Mouse (Mus musculus) erythroblast, adult 5-6 weeks (primary cell): Measurements from ENCODE around the gene Atoh8. TPM values are rescaled to one million over a fixed set of nuclear protein-coding genes. Genes with fewer than 3 reads are reported as not detected.
A peak's percentile ranks its signal among the peaks of the same experiment; 100 is the strongest.

ENCODE experiments used
- ATAC-seq: replicated peaks from 2 replicates; pipeline ENCODE4 v1.8.0; 2016; ENCODE audit warnings: moderate number of reproducible peaks, mild to moderate bottlenecking, moderate TSS enrichment, inconsistent platforms; ENCODE audit not compliant: poor library complexity, low FRiP score, severe bottlenecking
- total RNA-seq, 2 experiments: library from RNA; stranded (forward) in 1 of 2; stranded (reverse) in 1 of 2; fragments of 150-400 nt in 1 of 2; fragments of 200-764, 138-1000 nt in 1 of 2; gene quantifications; 2 replicates each; pipeline versions ENCODE4 v1.2.3 to v1.2.4; 2015 to 2017; ENCODE audit warnings: low replicate concordance in 2 of 2

Gene Atoh8
- total RNA-seq, 2 experiments from 2014 or later: not detected

DNA sequence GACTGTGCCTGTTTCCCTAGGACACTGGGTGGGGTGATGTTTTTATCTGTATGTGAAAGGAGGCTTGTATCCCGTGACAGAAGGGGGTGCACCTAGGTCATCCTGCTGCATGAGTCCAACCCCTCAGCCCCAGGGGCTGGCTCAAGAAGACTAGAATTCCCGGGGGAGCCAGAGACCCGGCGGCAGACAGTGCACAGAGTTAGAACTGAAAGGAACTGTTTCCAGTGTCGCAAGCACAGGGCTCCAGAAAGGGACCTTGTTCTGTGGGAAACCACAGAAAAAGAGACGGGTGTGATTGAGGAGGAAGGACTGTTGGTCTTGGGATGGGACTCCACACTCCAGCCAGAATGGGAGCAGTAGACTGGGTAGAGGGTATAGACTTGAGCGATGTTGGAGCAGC is 30.5 kb downstream of the Atoh8 start:
- no peak for ATAC-seq

DNA sequence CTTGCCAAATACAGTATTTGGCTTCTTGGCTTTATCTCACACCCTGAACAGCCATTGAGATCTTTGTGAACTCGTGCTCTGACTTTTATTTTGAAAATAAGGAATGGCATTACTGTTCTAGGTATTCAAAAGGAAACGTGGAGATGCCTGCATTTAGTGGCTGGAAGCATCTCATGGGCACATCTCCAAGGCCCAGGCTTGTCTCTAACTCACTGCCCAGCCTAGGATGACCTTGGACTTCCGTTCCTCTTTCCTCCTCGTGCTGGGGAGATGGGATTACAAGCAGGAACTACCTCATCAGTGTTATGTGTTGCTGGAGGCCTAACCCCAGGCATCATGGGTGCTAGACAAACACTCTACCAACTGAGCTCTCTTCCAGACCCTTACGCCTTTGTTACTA is 32.1 kb downstream of the Atoh8 start:
- ATAC-seq: no peak

DNA sequence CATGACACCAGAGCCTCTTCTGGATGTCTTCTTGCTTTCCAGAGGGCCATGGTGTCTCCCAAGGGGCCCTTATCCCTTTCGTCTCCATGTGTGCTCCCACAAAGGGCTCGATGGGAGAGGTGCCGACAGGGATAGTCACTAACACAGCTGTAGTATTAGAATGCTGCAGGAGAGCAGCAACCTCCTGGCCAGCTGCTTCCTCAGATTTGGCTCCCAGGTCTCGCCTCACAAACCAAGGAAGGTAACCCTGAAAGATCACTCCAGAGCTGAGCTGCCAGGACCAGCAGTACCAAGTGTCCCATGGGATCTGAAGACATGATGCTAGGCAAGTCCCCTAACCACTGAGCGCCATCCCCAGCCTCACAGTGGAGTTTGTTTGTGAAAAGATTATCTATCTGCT is 32.6 kb downstream of the Atoh8 start:
- ATAC-seq: no peak

DNA sequence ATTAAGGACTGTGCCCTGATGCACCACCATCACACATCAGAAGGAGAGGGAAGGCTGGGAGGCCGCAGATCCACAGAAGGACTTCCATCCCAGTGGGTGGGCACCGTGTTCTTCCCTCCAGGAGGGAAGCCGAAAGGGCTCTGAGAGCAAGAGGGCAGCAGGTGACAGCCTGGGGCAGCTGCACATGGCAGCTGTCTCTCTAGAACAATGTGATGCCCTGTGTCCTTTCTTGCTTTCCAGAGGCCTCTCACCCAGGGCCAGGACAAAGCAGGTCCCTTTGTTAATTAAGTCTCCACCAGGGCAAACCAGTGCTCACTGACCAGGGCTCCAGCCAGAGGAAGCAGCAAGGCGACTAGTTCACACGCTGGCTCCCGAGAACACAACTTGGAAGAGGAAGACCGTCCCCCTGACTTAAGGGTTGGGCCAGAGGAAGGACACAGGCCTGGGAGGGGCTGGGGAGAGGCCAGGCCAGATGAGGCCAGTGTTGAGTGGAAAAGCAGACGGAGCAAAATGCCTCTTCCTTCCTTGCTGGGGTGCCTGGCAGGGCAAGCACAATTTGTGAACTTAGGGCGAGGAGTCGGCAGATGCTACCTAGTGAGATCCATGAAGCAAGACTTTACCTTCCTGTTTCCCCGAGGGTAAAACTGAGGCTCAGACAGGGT is 34.7 kb downstream of the Atoh8 start:
- no peak for ATAC-seq

GRCm38 (mm10) chr6:72197515-72197914 is 37.9 kb downstream of the Atoh8 start:
- ATAC-seq: no peak

DNA sequence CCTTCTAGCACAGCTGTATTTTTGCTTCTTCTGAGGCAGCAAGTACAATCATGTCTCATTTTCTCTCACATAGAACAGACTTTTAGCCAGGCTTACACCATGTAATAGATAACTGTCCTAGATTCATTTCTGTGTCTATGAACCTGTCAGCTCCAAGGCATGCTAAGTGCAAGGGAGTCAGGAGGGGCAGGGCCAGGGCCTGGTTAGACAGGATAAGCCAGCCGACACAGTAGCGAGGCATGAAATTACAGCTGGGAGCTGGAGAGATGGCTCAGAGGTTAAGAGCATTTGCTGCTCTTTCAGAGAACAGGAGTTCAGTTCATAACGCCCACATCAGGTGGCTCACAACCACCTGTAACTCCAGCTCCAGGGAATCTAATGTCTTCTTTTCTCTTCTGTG is 38.7 kb downstream of the Atoh8 start:
- ATAC-seq: no peak

GRCm38 (mm10) chr6:72190577-72190976 is 44.8 kb downstream of the Atoh8 start:
- ATAC-seq: no peak

DNA sequence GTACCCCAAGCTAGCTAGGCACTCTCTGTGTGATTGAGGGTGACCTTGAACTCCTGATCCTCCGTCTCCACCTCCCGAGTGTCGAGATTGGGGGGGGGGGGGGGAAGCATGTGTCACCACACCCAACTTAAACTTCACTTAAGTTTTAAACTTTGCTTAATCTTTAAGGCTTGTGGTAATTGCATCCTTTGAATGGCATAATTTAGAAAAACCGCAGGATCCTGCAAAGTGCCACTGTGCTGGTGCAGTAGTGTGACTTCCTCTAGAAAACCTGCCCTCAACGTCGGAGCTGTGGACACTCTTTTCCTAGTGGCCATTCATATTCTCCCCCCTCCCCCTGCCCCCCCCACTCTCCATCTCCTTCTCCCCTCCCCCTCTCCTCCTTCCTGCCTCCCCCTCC is 45.3 kb downstream of the Atoh8 start:
- ATAC-seq: no peak

DNA sequence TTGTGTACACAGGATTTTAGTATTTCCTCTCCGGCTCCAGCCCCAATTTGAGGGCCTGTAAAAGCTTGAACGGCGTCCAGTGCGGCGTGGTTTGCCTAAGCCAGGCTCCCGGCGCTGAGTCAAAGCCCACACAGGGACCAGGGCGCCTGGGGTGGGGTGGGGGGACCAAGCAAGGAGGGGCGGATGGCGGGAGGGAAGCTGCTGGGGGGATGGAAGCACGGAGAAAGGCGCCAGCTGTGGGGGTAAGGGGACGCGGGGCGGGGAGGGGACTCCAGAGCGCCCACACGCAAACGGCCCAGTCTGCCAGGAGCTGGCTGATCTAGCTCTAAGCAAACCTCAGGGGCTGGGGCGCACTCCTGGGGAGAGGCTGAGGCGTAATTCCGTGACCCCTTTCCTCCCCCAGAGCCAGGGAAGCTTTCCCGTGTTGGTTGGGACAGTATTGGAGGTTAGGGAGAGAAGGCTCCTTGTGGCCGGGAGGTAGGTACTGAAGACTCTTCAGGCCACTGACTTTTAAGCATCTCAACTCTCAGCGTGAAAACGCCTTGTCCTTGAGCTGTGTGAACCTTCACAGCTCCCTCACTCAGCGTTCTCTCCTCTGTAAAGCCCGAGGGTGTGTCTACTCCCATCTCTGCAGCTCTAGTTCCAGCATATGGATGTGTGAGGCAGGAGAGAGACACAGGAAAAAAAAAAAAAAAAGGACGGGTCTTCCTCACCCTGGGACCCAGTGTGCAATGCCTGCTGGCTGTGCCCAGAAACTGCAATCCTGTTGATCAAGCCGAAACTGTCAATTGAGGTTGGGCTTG is 46.1 kb downstream of the Atoh8 start:
- no peak for ATAC-seq

DNA sequence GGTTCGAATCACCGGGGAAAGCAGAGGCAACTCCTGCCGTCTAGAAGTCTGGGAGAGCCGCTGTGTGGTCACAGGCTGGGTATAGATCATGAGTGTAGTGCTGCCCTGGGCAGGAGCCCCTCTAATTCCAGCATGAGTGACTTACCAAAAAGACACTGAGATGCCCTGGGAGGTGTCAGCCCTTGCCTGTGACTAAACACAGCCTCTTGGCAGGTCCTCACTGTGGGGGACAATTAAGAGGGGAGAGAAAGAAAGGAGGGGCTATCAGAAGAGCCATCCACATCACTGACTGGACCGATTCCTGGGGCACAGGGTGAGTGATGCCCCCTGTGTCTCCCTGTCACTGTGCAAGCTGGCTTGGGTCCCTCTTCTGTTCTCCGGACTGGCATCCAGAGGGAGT is 48.6 kb downstream of the Atoh8 start:
- no peak for ATAC-seq

DNA sequence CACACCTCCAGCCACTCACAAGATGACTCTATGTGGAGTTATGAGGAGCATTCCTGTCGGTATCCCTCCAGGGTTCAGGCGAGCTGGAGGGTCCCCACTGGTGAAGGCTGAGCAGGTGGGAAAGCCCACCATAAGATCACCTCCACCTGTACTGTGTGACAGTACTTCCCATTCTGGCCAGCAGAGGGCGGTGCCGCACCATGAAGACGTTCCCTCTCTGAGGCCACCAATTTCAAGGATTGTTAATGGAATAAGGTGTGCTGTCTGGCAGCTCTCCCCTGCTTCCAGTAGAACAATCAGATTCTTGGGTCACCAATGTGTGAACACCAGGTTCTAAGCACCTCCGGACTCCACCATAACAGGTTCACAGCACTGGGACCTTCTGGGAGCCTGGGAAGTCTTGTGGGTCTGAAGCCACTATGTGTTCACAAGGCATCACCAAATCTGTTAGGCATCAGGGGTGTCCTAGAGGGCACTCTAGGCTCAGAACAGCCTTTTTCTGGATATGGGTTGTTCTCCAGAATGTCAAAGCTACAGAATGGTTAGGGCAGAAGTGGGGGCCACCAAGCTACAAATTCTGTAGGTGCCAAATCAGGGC is 49.4 kb downstream of the Atoh8 start:
- peak; percentile 79 for ATAC-seq

- ATAC-seq: no peak
These were observed 50.8 kb downstream of the Atoh8 start for GRCm38 (mm10) chr6:72184576-72184975.

- ATAC-seq: no peak
These were observed 55.5 kb downstream of the Atoh8 start for GRCm38 (mm10) chr6:72179562-72180502.

DNA sequence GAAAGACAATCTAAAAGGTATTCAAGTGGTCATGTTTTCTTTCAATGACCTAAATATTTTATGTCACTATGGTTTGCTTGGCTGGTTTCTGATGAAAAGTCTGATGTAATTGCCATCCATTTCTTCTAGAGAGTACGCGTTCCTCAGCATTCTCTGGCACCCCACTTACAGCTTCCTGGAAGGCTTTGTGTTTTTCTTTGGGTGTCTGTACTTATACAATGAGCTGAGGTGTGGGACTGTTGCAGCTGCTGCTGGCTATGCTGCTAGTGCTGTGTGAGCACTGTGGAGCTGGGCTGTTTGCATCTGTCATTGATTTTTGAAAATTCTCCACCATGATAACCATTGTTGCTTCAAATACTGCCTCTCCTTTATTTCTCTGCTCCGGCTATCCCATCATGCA is 56.4 kb downstream of the Atoh8 start:
- no peak for ATAC-seq

GRCm38 (mm10) chr6:72177417-72177816 is 58.0 kb downstream of the Atoh8 start:
- no peak for ATAC-seq

DNA sequence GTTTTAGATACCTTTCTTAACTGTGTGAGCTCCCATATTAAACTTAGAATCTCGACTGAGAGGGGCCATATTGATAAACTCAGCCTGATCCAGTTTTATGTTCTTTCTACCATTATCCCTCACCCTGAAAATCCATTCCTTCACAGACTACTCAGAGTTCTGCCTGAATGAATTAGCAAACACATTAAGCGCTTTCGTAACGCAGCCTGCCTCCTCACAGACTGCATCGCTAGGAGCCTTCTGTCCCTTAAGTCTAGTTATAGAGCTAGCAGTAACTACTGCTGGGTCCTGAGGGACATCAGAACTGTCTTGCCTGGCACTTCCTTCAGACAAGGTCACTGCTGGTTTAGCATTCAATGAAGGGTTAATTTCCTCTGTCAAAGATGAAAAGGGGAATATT is 59.4 kb downstream of the Atoh8 start:
- ATAC-seq: no peak

GRCm38 (mm10) chr6:72175419-72175818 is 60.0 kb downstream of the Atoh8 start:
- ATAC-seq: no peak

- no peak for ATAC-seq
These were observed 62.0 kb downstream of the Atoh8 start for GRCm38 (mm10) chr6:72173350-72173749.

- no peak for ATAC-seq
These were observed 64.0 kb downstream of the Atoh8 start for GRCm38 (mm10) chr6:72171391-72171790.

DNA sequence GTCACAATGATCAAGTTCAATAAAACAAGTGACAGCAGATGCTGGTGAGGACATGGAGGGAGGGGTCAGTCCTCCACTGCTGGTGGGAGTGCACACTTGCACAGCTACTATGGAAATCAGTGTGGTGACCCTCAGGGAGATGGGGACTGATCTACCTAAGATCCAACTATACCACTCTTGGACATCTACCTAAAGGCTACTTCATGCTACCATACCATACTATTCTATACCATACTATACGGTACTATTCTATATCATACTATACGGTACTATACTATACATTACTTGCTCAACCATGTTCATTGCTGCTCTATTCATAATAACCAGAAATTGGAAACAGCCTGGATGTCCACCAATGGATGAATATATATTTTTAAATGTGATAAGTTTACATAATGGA is 69.5 kb downstream of the Atoh8 start:
- ATAC-seq: no peak
